Mouse (Mus musculus) frontal cortex, postnatal 10 days (tissue): ENCODE measurements around the gene Tmem101.

ENCODE experiments used
- DNase-seq, 2 experiments: peaks; one replicate each; pipeline ENCODE4 v3.0.0; 2022; ENCODE audit warnings: low spot score in 2 of 2, mixed read lengths in 1 of 2

The Tmem101 gene

GRCm38 (mm10) chr11:102156786-102157089 lies 534 bp upstream of the Tmem101 start:
- no peak for DNase-seq

- DNase-seq = no peak
These were observed 8.8 kb downstream of the Tmem101 start for GRCm38 (mm10) chr11:102147213-102147989.

- DNase-seq = no peak
These were observed 9.7 kb downstream of the Tmem101 start for GRCm38 (mm10) chr11:102146531-102146930.

GRCm38 (mm10) chr11:102146005-102146404 lies 10.2 kb downstream of the Tmem101 start:
- no peak for DNase-seq

GRCm38 (mm10) chr11:102145471-102146001 lies 10.7 kb downstream of the Tmem101 start, which contains the start of gene Nags:
Gene Nags (plus strand): TSS chr11:102145513.
- no peak for DNase-seq

GRCm38 (mm10) chr11:102144957-102145470 lies 11.2 kb downstream of the Tmem101 start:
- no peak for DNase-seq

GRCm38 (mm10) chr11:102142355-102142754 lies 13.8 kb downstream of the Tmem101 start:
- DNase-seq = no peak

- peak in 1 of 2 experiments; percentile 50 for DNase-seq
These were observed 15.7 kb downstream of the Tmem101 start for GRCm38 (mm10) chr11:102140508-102140907.

GRCm38 (mm10) chr11:102138447-102138740 lies 17.8 kb downstream of the Tmem101 start:
- DNase-seq = peak in 1 of 2 experiments; percentile 69

- no peak for DNase-seq
These were observed 18.4 kb downstream of the Tmem101 start for GRCm38 (mm10) chr11:102137625-102138446.

GRCm38 (mm10) chr11:102134516-102134915 lies 21.7 kb downstream of the Tmem101 start:
- DNase-seq = no peak

GRCm38 (mm10) chr11:102117386-102117785 lies 38.8 kb downstream of the Tmem101 start:
- no peak for DNase-seq

- DNase-seq = no peak
These were observed 40.0 kb downstream of the Tmem101 start for GRCm38 (mm10) chr11:102116241-102116640.

GRCm38 (mm10) chr11:102111576-102111975 lies 44.6 kb downstream of the Tmem101 start:
- no peak for DNase-seq

- DNase-seq = no peak
These were observed 48.5 kb downstream of the Tmem101 start, which contains the start of gene Pyy for GRCm38 (mm10) chr11:102107732-102108131. Gene Pyy (minus strand): TSS chr11:102107832.

GRCm38 (mm10) chr11:102106911-102107310 lies 49.3 kb downstream of the Tmem101 start:
- no peak for DNase-seq
